Mouse (Mus musculus) embryonic facial prominence, embryonic 11.5 days (tissue): Measurements from ENCODE around the gene Arntl2. TPM values are rescaled to one million over a fixed set of nuclear protein-coding genes. Genes with fewer than 3 reads are reported as not detected.
"Not testable (repeated sequence)": the region's sequence is repeated elsewhere in the genome, so short reads cannot be mapped to it uniquely, and the experiment has no call there.

Experiments used
- ATAC-seq: fragments of 200-750 bp; cut with Nextera tagmentation; replicated peaks from 2 replicates; pipeline ENCODE4 v1.8.0; 2017; ENCODE audit warnings: low read depth; ENCODE audit not compliant: insufficient number of reproducible peaks, low FRiP score, low TSS enrichment
- DNase-seq: peaks from one replicate; pipeline ENCODE4 v3.0.0-alpha.2; 2015; ENCODE audit warnings: low spot score
- H3K27ac ChIP-seq: fragments of 300-500 bp; sonication (generic); replicated peaks from 2 replicates; pipeline ENCODE4 v1.5.1; 2014; ENCODE audit warnings: mild to moderate bottlenecking, low read depth, low read length, control low read depth
- H3K27me3 ChIP-seq: fragments of 300-500 bp; sonication (generic); 2 replicates; pipeline ENCODE4 v1.6.1; 2014; ENCODE audit warnings: mild to moderate bottlenecking, low read length, moderate library complexity, mixed read lengths; ENCODE audit not compliant: control insufficient read depth, insufficient read depth
- H3K36me3 ChIP-seq: fragments of 300-500 bp; sonication (generic); replicated peaks from 2 replicates; pipeline ENCODE4 v1.6.1; 2014; ENCODE audit warnings: low read depth, mild to moderate bottlenecking, low read length, moderate library complexity, mixed read lengths; ENCODE audit not compliant: control insufficient read depth, insufficient read depth
- H3K4me1 ChIP-seq: fragments of 300-500 bp; sonication (generic); 2 replicates; pipeline ENCODE4 v1.6.1; 2014; ENCODE audit warnings: low read length, mixed read lengths; ENCODE audit not compliant: control insufficient read depth, insufficient read depth
- H3K4me2 ChIP-seq: fragments of 300-500 bp; sonication (generic); 2 replicates; pipeline ENCODE4 v1.6.1; 2014; ENCODE audit warnings: low read depth, mild to moderate bottlenecking, control low read depth, low read length, moderate library complexity
- H3K4me3 ChIP-seq: fragments of 300-500 bp; sonication (generic); 2 replicates; pipeline ENCODE4 v1.5.1; 2014; ENCODE audit warnings: low read depth, low read length, control low read depth
- H3K9ac ChIP-seq: fragments of 300-500 bp; sonication (generic); replicated peaks from 2 replicates; pipeline ENCODE4 v1.6.1; 2014; ENCODE audit warnings: mild to moderate bottlenecking, control low read depth, low read length
- H3K9me3 ChIP-seq: fragments of 300-500 bp; sonication (generic); replicated peaks from 2 replicates; pipeline ENCODE4 v1.6.1; 2016; ENCODE audit warnings: mild to moderate bottlenecking, low read length, inconsistent platforms, mixed read lengths; ENCODE audit not compliant: control insufficient read depth
- WGBS: fragments of 180-500 bp; shearing (Covaris S2); extraction: QIAGEN DNeasy Blood & Tissue Kit; methylation state at CpG from one replicate; pipeline ENCODE4 v1.1.7; 2014; 5-methylcytosine and 5-hydroxymethylcytosine counted together
- polyA plus RNA-seq: library from polyadenylated mRNA; unstranded; fragments of >200 nt; fragmentation: Nextera tagmentation; extraction: Ambion mirVana; gene quantifications from 2 replicates; pipeline ENCODE4 v1.2.1, GENCODE M21; 2014

Arntl2 gene
- polyA plus RNA-seq, 1 experiment from 2014 or later = 2.7 TPM

DNA sequence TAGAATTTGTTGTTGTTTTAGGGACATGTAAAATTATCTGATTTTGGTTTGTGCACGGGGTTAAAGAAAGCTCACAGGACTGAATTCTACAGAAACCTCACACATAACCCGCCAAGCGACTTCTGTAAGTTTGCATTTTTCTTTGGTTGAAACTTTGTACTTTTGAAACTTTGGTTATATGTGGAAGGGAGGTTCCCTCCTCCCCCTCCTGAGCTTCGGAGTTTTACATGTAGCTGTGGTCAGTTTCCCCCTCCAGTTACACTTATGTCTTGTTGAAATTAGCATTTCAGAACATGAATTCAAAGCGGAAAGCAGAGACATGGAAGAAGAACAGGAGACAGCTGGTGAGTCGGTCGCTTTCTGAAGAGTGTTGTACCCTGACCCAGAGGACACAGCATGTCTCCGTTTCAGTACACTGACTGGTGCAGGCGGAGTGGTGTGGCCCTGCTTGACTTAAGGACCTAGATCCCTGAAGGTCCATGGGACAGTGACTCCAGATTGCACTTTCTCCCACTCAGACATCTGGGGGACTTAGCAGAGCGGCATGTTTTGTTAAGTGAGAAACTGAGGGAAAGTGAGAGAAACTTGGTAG, 26.9 kb upstream of the Arntl2 start:
- no peaks in the 10 kb centered on the region for H3K9me3 ChIP-seq
- no peak overlapping the region for H3K4me3 ChIP-seq
- no peaks in the 10 kb centered on the region for H3K4me1 ChIP-seq
- no peaks in the 10 kb centered on the region; the same call in none of the 2 replicates for H3K36me3 ChIP-seq
- no peak overlapping the region for H3K4me2 ChIP-seq
- no peak overlapping the region for H3K9ac ChIP-seq
- no peaks in the 10 kb centered on the region for H3K27me3 ChIP-seq
- DNase-seq (no peak), ATAC-seq (no peak)
- no peak overlapping the region for H3K27ac ChIP-seq
- WGBS = 88% methylated on average over 10 of the region's 10 CpGs

DNA sequence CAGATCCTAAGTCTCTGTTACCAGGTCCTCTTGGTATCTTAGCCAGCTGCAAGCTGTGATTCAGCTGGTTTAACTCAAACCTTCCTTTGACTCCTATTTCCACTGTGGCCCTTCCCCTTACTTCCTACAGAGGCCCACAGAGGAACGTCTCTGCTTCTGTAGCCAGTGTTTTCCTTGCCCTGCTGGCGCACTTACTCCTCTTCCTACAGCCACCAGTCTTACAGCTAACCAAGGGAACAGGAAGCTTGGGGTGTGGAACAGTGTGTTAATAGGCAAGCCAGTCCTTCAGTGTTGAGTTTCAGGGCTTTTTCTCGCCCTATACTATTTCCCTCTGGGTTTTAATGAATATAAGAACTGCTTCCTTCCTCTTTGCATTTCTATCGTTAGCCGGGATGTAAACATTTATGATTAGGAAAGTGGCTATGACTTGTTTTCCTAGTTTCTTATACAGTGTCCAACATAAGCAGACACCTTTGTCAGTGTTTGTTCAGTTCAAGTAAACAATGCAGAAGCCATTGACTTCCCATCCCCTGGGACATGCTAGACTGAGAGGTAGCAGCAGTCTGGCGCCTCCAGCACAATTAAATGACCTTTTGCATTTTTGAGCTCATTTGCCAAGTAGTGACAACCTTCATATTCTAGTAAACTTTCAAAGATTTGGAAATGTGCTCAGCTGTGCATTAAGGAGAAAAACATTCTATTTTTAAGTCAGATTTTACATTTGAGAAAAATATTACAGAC, 25.7 kb upstream of the Arntl2 start:
- Histone ChIP-seq H3K27ac (no peak overlapping the region), H3K27me3 (no peaks in the 10 kb centered on the region), H3K36me3 (no peaks in the 10 kb centered on the region; the same call in none of the 2 replicates), H3K4me1 (no peaks in the 10 kb centered on the region), H3K4me3 (no peak overlapping the region), H3K9me3 (no peaks in the 10 kb centered on the region), H3K9ac (no peak overlapping the region), H3K4me2 (no peak overlapping the region)
- WGBS = 71% methylated on average over 6 of the region's 6 CpGs
- DNase-seq (no peak), ATAC-seq (no peak)

DNA sequence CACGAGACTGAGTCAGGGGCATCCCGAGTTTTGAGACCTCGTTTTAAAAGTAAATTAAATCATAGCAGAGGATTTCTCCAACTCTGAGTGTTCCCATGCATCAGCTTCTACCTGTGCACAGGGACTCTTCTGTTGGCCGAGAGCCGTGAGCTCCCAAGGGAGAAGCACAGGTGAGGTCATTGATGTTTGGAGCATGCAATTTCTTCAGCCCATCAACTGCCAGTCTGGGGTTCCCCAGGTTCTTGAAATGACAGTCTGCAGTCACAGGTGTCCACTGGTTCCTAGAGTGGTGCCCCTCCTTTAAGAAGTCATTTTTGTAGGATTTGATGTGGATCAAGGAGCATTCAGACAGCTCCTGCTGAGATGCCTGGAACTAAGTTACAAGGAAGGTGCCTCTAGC, 25.0 kb upstream of the Arntl2 start:
- WGBS = 76% methylated on average over 5 of the region's 5 CpGs
- Histone ChIP-seq H3K27ac (no peak overlapping the region), H3K9me3 (no peaks in the 10 kb centered on the region), H3K4me2 (no peak overlapping the region), H3K4me3 (no peak overlapping the region), H3K4me1 (no peaks in the 10 kb centered on the region), H3K36me3 (no peaks in the 10 kb centered on the region; the same call in none of the 2 replicates), H3K9ac (no peak overlapping the region), H3K27me3 (no peaks in the 10 kb centered on the region)
- ATAC-seq (no peak), DNase-seq (no peak)

DNA sequence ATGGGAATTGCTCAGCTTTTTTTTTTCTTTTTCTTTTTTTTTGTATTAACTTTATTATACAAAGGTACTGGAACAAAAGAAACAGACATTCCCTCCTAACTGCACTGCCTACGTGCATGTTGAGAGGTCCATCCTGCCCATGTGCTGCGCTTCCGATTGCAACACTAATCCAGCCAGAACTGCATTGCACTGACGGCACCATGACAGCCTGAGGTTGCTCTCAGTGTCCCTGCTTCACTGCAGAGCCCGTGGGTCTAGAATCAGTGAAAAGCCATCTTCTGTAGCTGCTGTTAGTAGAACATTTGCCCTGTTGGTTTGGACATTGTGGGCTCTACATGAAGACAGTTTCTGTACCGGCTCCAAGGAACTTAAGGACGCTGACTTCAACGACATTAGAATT, 20.0 kb upstream of the Arntl2 start:
- ATAC-seq, H3K4me3 ChIP-seq, H3K4me2 ChIP-seq, DNase-seq, H3K4me1 ChIP-seq, H3K36me3 ChIP-seq, H3K9me3 ChIP-seq, H3K27ac ChIP-seq, H3K9ac ChIP-seq, H3K27me3 ChIP-seq: not testable (repeated sequence)
- WGBS = 83% methylated on average over 8 of the region's 8 CpGs

DNA sequence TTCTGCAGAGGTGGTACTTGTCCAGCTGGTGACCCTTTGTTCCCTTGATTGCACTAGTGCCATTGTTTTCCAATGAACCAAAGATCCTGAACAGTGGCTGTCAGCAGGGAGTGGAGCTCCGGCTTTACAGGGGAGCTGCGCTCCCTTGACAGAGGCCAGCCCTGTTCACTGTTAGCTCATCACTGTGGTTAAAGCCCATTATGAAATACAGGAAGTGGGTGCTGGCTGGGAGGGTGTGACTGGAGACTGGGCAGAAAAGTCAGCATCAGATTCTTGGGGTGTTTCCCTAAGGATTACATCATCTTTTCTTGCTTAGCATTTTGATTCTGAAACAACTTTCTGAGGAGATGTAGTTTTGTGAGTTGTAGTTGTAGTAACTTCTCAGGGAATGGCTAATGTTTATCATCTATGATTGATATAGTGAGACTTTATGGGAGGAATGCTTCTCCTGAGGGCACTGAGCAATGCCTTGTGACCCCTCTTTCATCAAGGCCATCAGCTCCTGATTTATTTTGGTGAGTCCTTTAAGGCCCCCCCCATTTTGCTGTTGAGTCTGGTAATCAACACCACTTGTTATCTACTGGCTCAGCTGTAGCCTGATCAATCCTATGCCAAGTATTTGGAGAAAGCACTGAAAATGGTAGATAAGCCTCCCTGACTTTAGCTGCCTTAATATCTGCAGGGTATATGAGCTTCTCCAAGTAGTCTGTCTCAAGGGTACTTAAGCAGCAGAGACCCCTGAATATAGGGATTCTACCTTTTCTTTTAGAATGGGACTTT, 19.1 kb upstream of the Arntl2 start:
- Histone ChIP-seq H3K9me3 (no peaks in the 10 kb centered on the region), H3K4me1 (no peaks in the 10 kb centered on the region), H3K4me2 (no peak overlapping the region), H3K4me3 (no peak overlapping the region), H3K36me3 (no peaks in the 10 kb centered on the region), H3K27ac (no peak overlapping the region), H3K9ac (no peak overlapping the region), H3K27me3 (no peaks in the 10 kb centered on the region)
- DNase-seq (no peak), ATAC-seq (no peak)
- 41% methylated on average over 2 of the region's 2 CpGs for WGBS

DNA sequence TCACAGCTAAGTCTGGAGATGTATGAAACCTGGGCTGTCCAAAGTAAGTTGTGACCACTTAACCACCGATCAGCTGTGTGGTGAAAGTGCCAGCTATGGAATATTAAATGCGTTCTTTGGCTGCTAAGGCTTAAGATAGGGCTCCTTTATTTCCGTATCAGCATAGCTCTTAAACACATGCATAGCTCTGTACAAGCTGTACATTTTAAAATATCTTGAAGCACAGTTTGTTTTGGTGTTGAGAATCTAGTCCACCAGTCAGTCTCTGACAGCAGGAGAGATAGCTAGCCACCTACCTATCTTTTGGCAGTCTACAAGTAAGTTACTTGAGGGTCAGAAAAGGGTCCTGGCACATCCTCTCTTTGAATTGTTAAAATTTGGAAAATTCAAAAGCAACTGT, 17.8 kb upstream of the Arntl2 start:
- Histone ChIP-seq H3K36me3 (no peaks in the 10 kb centered on the region), H3K27me3 (no peaks in the 10 kb centered on the region), H3K9me3 (no peaks in the 10 kb centered on the region), H3K27ac (no peak overlapping the region), H3K9ac (no peak overlapping the region), H3K4me1 (no peaks in the 10 kb centered on the region), H3K4me2 (no peak overlapping the region), H3K4me3 (no peak overlapping the region)
- ATAC-seq = no peak
- WGBS = 94% methylated on average over 3 of the region's 3 CpGs
- no peak for DNase-seq

DNA sequence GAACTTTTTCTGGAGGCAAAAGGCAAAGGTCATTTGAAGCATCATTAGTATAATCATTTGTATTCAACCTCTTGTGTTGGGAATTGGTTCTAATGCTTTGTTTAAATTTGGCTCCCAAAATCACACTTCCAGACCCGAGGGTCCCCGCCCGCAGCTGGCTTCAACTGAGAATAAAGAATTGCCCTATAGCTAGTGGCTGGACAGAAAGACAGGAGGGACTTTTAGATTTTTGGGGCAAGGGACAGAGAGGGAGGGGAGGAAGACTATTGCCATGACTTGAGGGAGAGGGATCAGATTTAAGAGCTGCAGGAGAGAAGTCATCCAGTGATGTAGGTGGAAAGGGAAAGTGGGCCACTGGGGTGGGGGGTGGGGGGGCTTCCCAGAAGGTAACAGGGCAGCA, 14.3 kb upstream of the Arntl2 start:
- H3K9ac ChIP-seq = no peak overlapping the region
- H3K27me3 ChIP-seq = no peaks in the 10 kb centered on the region
- no peak overlapping the region for H3K4me2 ChIP-seq
- H3K4me1 ChIP-seq = no peaks in the 10 kb centered on the region
- WGBS = 86% methylated on average over 3 of the region's 3 CpGs
- DNase-seq = no peak
- ATAC-seq = no peak
- no peaks in the 10 kb centered on the region for H3K9me3 ChIP-seq
- H3K27ac ChIP-seq = no peak overlapping the region
- H3K36me3 ChIP-seq = no peaks in the 10 kb centered on the region
- H3K4me3 ChIP-seq = no peak overlapping the region

DNA sequence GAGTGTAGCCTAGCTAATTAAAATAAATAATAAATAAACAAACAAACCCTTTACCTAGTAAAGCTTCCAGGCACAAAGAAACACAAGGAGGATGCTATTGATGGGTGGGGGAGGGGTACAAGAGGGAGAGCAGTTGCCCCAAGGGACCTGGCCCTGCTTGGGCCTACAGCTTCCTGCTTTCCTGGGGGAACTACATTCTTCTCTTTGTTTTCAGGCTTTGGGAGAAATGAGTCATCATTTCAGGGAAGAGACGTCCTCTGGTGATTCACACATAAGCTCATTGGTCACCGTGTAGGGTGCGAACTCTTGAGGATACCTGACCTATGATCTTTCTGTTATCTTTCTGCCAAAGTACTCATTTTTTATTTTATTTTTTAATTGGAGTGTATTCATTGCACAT, 2.3 kb upstream of the Arntl2 start:
- Histone ChIP-seq H3K36me3 (no peaks in the 10 kb centered on the region), H3K9me3 (no peaks in the 10 kb centered on the region), H3K27ac (no peak overlapping the region), H3K27me3 (no peaks in the 10 kb centered on the region), H3K4me3 (no peak overlapping the region), H3K4me1 (no peaks in the 10 kb centered on the region; the same call in 1 of the 2 replicates), H3K4me2 (no peak overlapping the region), H3K9ac (no peak overlapping the region)
- DNase-seq (no peak), ATAC-seq (no peak)
- 52% methylated on average over 3 of the region's 3 CpGs for WGBS
